Mouse (Mus musculus) forebrain, postnatal 0 days (tissue): ENCODE measurements around the gene Gm5767. TPM values are rescaled to one million over a fixed set of nuclear protein-coding genes. Genes with fewer than 3 reads are reported as not detected.

Experiments
- ATAC-seq: fragments of 200-750 bp; cut with Nextera tagmentation; 2 replicates; pipeline ENCODE4 v1.8.0; 2017; ENCODE audit warnings: mild to moderate bottlenecking, moderate library complexity
- DNase-seq: peaks from one replicate; pipeline ENCODE4 v3.0.0-alpha.2; 2015
- H3K27ac ChIP-seq: fragments of 300-500 bp; sonication (generic); 2 replicates; pipeline ENCODE4 v1.5.1; 2014; ENCODE audit warnings: low read depth, mild to moderate bottlenecking, antibody characterized with exemption, low read length, moderate library complexity, mixed read lengths
- H3K27me3 ChIP-seq: fragments of 300-500 bp; sonication (generic); 2 replicates; pipeline ENCODE4 v1.6.1; 2014; ENCODE audit warnings: mild to moderate bottlenecking, low read length, mixed read lengths; ENCODE audit not compliant: insufficient read depth
- H3K36me3 ChIP-seq: fragments of 300-500 bp; sonication (generic); 2 replicates; pipeline ENCODE4 v1.6.1; 2014; ENCODE audit warnings: mild to moderate bottlenecking, moderate library complexity; ENCODE audit not compliant: insufficient read depth
- H3K4me1 ChIP-seq: fragments of 300-500 bp; sonication (generic); 2 replicates; pipeline ENCODE4 v1.6.1; 2014; ENCODE audit warnings: antibody characterized with exemption; ENCODE audit not compliant: insufficient read depth
- H3K4me2 ChIP-seq: fragments of 300-500 bp; sonication (generic); 2 replicates; pipeline ENCODE4 v1.6.1; 2014; ENCODE audit warnings: low read depth, mild to moderate bottlenecking, moderate library complexity
- H3K4me3 ChIP-seq: fragments of 300-500 bp; sonication (generic); 2 replicates; pipeline ENCODE4 v1.5.1; 2014; ENCODE audit warnings: low read depth, low read length, mixed read lengths
- H3K9ac ChIP-seq: fragments of 300-500 bp; sonication (generic); 2 replicates; pipeline ENCODE4 v1.6.1; 2014; ENCODE audit warnings: mild to moderate bottlenecking
- H3K9me3 ChIP-seq: fragments of 300-500 bp; sonication (generic); 2 replicates; pipeline ENCODE4 v1.6.1; 2016; ENCODE audit warnings: low read length
- CTCF ChIP-seq: sonication (generic); IDR thresholded peaks from 2 replicates; pipeline ENCODE4 v1.5.1; 2016; ENCODE audit warnings: antibody characterized with exemption, control low read depth, low read depth
- WGBS: fragments of 180-500 bp; shearing (Covaris S2); extraction: QIAGEN DNeasy Blood & Tissue Kit; methylation state at CpG from one replicate; pipeline ENCODE4 v1.1.7; 2014; 5-methylcytosine and 5-hydroxymethylcytosine counted together
- polyA plus RNA-seq: library from polyadenylated mRNA; unstranded; fragments of >200 nt; fragmentation: Nextera tagmentation; extraction: Ambion mirVana; gene quantifications from 2 replicates; pipeline ENCODE4 v1.2.1, GENCODE M21; 2015
- total RNA-seq: library from RNA; depleted of rRNA; stranded (reverse); fragments of >200 nt; gene quantifications from 2 replicates; pipeline ENCODE4 v1.2.3, GENCODE M21; 2014; rRNA removed

Gm5767 gene
- not detected in 2 replicates for total RNA-seq
- polyA plus RNA-seq, result not detected in 2 replicates

DNA sequence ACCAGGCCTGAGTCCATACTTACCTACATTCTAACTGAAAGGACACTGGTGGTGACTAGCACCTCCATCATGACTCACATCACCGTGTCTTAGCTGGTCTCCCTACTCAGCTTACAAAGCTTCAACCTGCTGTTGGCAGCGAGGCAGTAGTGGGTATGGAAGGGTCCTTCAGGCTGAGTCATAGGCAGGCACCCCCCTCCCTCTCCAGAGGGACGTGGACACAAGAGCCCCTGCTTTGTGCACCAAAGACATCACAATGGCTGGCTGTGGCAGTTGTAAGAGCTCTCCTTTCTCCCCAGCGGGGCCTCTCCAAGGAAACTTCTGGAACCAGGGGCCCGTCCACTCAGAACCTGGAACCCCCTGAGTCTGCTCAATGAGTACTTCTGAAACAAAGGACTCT is at the start of gene Gm5767:
Gene Gm5767, plus strand, starts transcription at position 301 of the 400 bp plus-strand sequence.
- Histone ChIP-seq H3K9me3 (no peaks in the 10 kb centered on the region), H3K27ac (no peak within 1 kb of the TSS), H3K9ac (no peak within 1 kb of the TSS), H3K4me2 (no peak within 1 kb of the TSS), H3K4me1 (no peaks in the 10 kb centered on the region), H3K27me3 (no peaks in the 10 kb centered on the region), H3K4me3 (no peak within 1 kb of the TSS), H3K36me3 (0 out of 2 replicates have a peak, but pooled peaks cover 2% of the 10 kb centered on the region)
- ATAC-seq, result no peak
- DNase-seq, result no peak
- WGBS, result 83% methylated on average over 5 of the region's 5 CpGs
- no peak for TF ChIP-seq CTCF

DNA sequence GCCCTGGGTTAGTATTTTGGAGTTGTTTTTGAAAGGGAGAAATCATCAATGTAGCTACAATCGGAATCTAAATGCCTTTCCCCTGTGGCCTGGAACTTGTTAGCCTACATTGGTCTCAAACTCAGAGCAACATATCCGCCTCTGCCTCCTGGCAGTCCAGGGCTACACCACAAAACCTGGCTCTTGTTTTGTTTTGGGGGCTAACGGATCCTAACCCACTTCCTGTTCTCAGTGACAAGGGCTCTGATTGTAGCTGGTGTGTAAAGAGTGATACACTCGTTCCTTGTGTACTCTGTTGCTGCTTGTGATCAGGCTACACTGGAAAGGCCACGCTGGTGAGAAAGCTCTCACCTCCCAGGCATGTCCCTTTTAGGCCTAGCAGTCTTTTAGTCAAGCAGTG is 49.1 kb upstream of the Gm5767 start:
- Histone ChIP-seq H3K4me3 (no peak overlapping the region), H3K9ac (no peak overlapping the region), H3K27ac (no peak overlapping the region), H3K36me3 (peaks cover 14% of the 10 kb centered on the region; the same call in 1 of the 2 replicates), H3K4me1 (0 out of 2 replicates have a peak, but pooled peaks cover 4% of the 10 kb centered on the region), H3K9me3 (no peaks in the 10 kb centered on the region), H3K27me3 (no peaks in the 10 kb centered on the region), H3K4me2 (no peak overlapping the region)
- ATAC-seq (no peak), DNase-seq (no peak)
- TF ChIP-seq CTCF, result no peak
- 92% methylated on average over 5 of the region's 5 CpGs for WGBS

DNA sequence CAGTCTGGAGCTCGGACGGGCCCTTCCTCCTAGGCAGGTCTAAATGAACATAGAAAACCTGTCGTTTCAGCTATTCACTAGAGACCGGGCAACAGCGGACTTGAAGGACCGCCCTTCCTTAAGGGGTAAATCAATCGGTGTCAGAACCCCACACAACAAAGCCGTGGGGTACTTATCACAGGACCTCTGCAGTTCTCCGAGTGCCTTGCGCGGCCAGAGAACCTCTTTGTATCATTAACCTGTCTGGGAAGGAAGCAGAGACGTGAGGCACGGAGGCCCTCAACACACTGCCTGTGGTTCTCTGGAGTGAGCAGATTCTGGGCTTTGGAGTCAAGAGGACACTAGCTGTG is 43.7 kb upstream of the Gm5767 start:
- TF ChIP-seq CTCF, result no peak
- H3K4me3 ChIP-seq, result peak overlapping the region; percentile 78
- peaks cover 10% of the 10 kb centered on the region for H3K4me1 ChIP-seq
- H3K9ac ChIP-seq, result peak overlapping the region; percentile 81
- peak overlapping the region; percentile 85 for H3K4me2 ChIP-seq
- peak overlapping the region; percentile 84 for H3K27ac ChIP-seq
- no peaks in the 10 kb centered on the region for H3K27me3 ChIP-seq
- peaks cover 14% of the 10 kb centered on the region; the same call in 1 of the 2 replicates for H3K36me3 ChIP-seq
- H3K9me3 ChIP-seq, result no peaks in the 10 kb centered on the region
- DNase-seq (no peak), ATAC-seq (no peak)
- under 1% methylated on average over 13 of the region's 13 CpGs for WGBS

DNA sequence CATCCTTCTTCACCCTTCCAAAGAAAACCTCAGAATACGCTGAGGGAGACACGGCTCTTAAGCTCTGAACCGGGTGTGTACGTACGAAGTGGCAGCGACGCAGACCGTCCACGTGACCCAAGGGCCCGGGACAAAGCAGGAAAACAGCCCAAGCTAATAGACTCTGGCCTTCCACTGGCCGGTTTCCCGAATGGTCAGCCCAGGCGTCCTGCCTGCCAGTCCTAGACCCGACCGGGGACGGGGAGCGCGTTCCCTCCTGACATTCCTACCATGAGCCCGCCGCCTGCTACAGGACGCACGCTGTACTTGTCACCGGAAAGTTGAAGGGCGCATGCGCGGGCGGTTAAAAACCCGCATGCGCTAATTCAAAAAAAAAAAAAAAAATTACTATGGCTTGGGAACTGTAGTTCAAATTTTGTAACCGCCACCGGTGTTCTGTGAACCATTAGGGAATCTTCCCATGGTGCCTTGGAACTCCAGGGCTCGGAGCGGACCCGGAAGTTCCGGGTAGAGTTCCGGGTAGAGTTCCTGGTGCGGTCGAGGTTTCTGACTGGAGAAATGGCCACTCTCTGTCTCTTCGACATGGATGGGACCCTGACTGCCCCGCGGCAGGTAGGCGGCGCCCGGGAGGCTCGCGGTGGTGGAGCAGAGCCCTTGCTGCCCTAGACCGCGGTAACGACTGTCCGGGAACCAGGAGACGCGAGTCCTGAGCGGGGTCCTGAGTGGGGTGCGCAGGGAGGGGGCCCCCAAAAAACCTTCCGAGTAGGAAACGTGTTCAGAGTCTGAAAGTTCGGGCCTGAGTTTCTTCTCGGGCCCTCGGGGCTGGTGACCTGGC is 43.1 kb upstream of the Gm5767 start, which contains the start of the genes Pmm2 and Tmem186:
Gene Pmm2, plus strand, starts transcription at position 458 of the 835 bp plus-strand sequence.
Gene Tmem186, minus strand, starts transcription at position 496 of the 835 bp plus-strand sequence.
- Histone ChIP-seq H3K27me3 (no peaks in the 10 kb centered on the region), H3K36me3 (peaks cover 14% of the 10 kb centered on the region; the same call in 1 of the 2 replicates), H3K4me1 (peaks cover 10% of the 10 kb centered on the region), H3K9ac (peak within 1 kb of the TSS; percentile 81), H3K4me3 (peak within 1 kb of the TSS; percentile 78), H3K9me3 (no peaks in the 10 kb centered on the region), H3K4me2 (peak within 1 kb of the TSS; percentile 85), H3K27ac (peak within 1 kb of the TSS; percentile 93)
- peak; percentile 99 for ATAC-seq
- under 1% methylated on average over 59 of the region's 59 CpGs for WGBS
- TF ChIP-seq CTCF, result peak; percentile 42
- DNase-seq, result peak; percentile 96

DNA sequence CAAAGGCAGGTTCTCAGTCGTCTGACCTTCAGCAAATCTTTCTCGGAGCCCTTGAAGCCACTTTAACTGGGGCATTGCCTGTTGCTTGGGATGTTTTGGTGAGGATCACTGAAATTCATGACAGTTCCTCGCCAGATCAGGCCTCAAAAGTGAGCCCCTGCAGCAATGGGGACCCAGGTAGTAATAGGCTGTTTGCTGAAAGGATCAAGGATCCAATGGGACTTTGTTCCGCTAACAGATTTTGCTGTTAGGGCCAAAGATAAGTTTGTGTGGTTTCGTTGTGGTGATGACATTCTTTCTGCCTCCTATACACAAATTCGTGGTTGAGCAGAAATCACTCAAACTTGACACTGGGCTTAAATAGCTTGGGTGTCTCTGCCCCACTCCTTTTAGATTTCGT is 42.4 kb upstream of the Gm5767 start:
- peaks cover 10% of the 10 kb centered on the region for H3K4me1 ChIP-seq
- H3K27ac ChIP-seq, result peak overlapping the region; percentile 93; the same call in 1 of the 2 replicates
- H3K36me3 ChIP-seq, result peaks cover 16% of the 10 kb centered on the region
- no peak for DNase-seq
- no peaks in the 10 kb centered on the region for H3K9me3 ChIP-seq
- 47% methylated on average over 7 of the region's 7 CpGs for WGBS
- H3K4me3 ChIP-seq, result peak overlapping the region; percentile 78
- H3K9ac ChIP-seq, result peak overlapping the region; percentile 81
- no peak for ATAC-seq
- TF ChIP-seq CTCF, result no peak
- H3K4me2 ChIP-seq, result peak overlapping the region; percentile 85
- no peaks in the 10 kb centered on the region for H3K27me3 ChIP-seq

DNA sequence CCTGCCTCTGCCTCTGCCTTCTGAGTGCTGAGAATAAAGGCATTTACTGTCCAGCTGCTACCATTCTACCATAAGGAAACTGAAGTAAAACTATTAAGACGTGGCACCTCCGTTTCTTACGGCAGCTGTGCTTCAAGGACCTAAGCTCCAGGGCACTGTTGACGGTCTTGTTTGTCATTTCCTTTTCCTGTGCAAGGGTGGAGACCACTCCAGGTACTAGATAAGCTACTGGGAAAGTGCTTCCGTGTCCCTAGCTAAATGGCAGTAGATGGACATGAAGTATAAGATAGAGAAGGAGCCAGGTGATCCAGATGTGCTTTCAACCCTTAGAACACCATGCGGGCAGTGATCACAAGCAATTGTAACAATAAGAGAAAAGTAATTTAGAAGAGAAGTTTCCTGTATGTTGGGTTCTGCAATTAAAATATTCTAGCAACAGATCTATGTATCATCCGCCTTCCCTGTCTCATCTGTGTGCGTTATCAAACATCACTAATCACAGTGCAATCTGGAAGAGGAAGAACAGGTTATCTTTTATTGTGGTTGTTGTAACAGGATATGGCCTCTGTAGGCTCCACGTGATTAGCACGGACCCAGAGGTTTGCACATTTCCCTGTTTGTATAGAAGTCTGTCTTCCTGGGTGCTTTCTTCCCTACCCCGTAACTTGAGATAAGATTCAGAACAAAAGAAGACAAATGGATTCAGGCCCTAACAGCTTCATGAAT is 40.9 kb upstream of the Gm5767 start:
- TF ChIP-seq CTCF, result no peak
- H3K27me3 ChIP-seq, result no peaks in the 10 kb centered on the region
- H3K9ac ChIP-seq, result no peak overlapping the region
- no peak overlapping the region for H3K4me2 ChIP-seq
- no peak overlapping the region for H3K27ac ChIP-seq
- 92% methylated on average over 11 of the region's 11 CpGs for WGBS
- peaks cover 26% of the 10 kb centered on the region for H3K36me3 ChIP-seq
- DNase-seq, result no peak
- H3K4me1 ChIP-seq, result peaks cover 10% of the 10 kb centered on the region
- H3K9me3 ChIP-seq, result no peaks in the 10 kb centered on the region
- no peak for ATAC-seq
- H3K4me3 ChIP-seq, result no peak overlapping the region
